ENCODE assay signal across 9 mouse cellular contexts in genomic region chr2:5249969-5250368, GRCm38 (mm10).
DNase-seq lines count a peak whose midpoint lies in the region; ATAC-seq lines count a peak whose summit lies in the region.
"Had no signal": no experiment of that assay in that cellular context is flagged by ENCODE, and none has a peak within 500 bp of the region (broad histone marks: within the 10 kb centered on the region; RNA-seq: fewer than 3 reads in every experiment).

No protein-coding gene starts in this region.

- no peak overlapping the region for H3K4me2 ChIP-seq in hindbrain, embryonic 14.5 days (replicated peaks)
- no peak overlapping the region for H3K4me2 ChIP-seq in midbrain, embryonic 16.5 days (ENCODE audit: low read length)

- H3K36me3 ChIP-seq in hindbrain, embryonic 14.5 days (replicated peaks; ENCODE audit: control insufficient read depth, insufficient read depth) = no peaks in the 10 kb centered on the region
- H3K36me3 ChIP-seq in hindbrain, embryonic 10.5 days = no peaks in the 10 kb centered on the region
- no peaks in the 10 kb centered on the region for H3K36me3 ChIP-seq in midbrain, embryonic 16.5 days (ENCODE audit: control insufficient read depth, insufficient read depth, low read length)

- H3K27ac ChIP-seq in hindbrain, embryonic 14.5 days = no peak overlapping the region
- no peak overlapping the region for H3K27ac ChIP-seq in hindbrain, embryonic 10.5 days
- H3K27ac ChIP-seq in midbrain, embryonic 16.5 days (ENCODE audit: low read length) = no peak overlapping the region

- no peak overlapping the region for H3K9ac ChIP-seq in hindbrain, embryonic 14.5 days
- H3K9ac ChIP-seq in midbrain, embryonic 16.5 days (ENCODE audit: low read depth, low read length) = no peak overlapping the region

- H3K4me3 ChIP-seq in hindbrain, embryonic 14.5 days (replicated peaks; ENCODE audit: low read length) = no peak overlapping the region
- H3K4me3 ChIP-seq in hindbrain, embryonic 10.5 days = no peak overlapping the region
- H3K4me3 ChIP-seq in midbrain, embryonic 16.5 days (ENCODE audit: low read depth, low read length) = no peak overlapping the region

- no peaks in the 10 kb centered on the region for H3K27me3 ChIP-seq in hindbrain, embryonic 14.5 days (ENCODE audit: control insufficient read depth, insufficient read depth, low read length)
- no peaks in the 10 kb centered on the region for H3K27me3 ChIP-seq in hindbrain, embryonic 10.5 days (ENCODE audit: insufficient read depth, poor library complexity, severe bottlenecking)
- H3K27me3 ChIP-seq in midbrain, embryonic 16.5 days (ENCODE audit: control insufficient read depth, insufficient read depth, low read depth, low read length) = no peaks in the 10 kb centered on the region
- H3K27me3 ChIP-seq: CH12.LX had no signal

- DNase-seq in hindbrain, embryonic 14.5 days (ENCODE audit: low spot score) = peak; percentile 37
- no peak for DNase-seq in hindbrain, embryonic 10.5 days (ENCODE audit: low spot score)
- peak; percentile 74 for DNase-seq in brain, embryonic 18.5 days (ENCODE audit: low read depth, low spot score)
- DNase-seq in gastrocnemius, adult 18-20 months (ENCODE audit: low spot score) = peak; percentile 80
- peak; percentile 83 to 92 for DNase-seq in layer of hippocampus, adult 8-10 months (ENCODE audit: low spot score in 2 of 2)
- DNase-seq in lung, postnatal 4 days = peak; percentile 71 to 89
- DNase-seq in embryo, embryonic 10.5 days (ENCODE audit: low spot score) = no peak

- WGBS in hindbrain, embryonic 14.5 days = 75% methylated on average over 12 of the region's 12 CpGs
- 80% methylated on average over 12 of the region's 12 CpGs for WGBS in hindbrain, embryonic 10.5 days
- WGBS in midbrain, embryonic 16.5 days = 85% methylated on average over 12 of the region's 12 CpGs

- no peak for ATAC-seq in hindbrain, embryonic 14.5 days (ENCODE audit: low FRiP score)
- no peak for ATAC-seq in midbrain, embryonic 16.5 days

- H3K4me1 ChIP-seq in hindbrain, embryonic 14.5 days (replicated peaks; ENCODE audit: control insufficient read depth, insufficient read depth, low read length) = no peaks in the 10 kb centered on the region
- H3K4me1 ChIP-seq in hindbrain, embryonic 10.5 days (replicated peaks) = peaks cover 5% of the 10 kb centered on the region; the same call in 1 of the 2 replicates
- H3K4me1 ChIP-seq in midbrain, embryonic 16.5 days (ENCODE audit: control insufficient read depth, insufficient read depth, low read length) = no peaks in the 10 kb centered on the region

- no peaks in the 10 kb centered on the region for H3K9me3 ChIP-seq in hindbrain, embryonic 14.5 days (ENCODE audit: control insufficient read depth, low read length)
- H3K9me3 ChIP-seq in hindbrain, embryonic 10.5 days = no peaks in the 10 kb centered on the region
- H3K9me3 ChIP-seq in midbrain, embryonic 16.5 days (replicated peaks; ENCODE audit: control insufficient read depth, low read length, poor library complexity, severe bottlenecking) = no peaks in the 10 kb centered on the region

Comparison
In these comparisons a context has a peak if more than half of its experiments do, and no peak if none do; other contexts are left out.
1. DNase-seq: peak in hindbrain, embryonic 14.5 days (single experiment), brain, embryonic 18.5 days (single experiment), gastrocnemius, adult 18-20 months (single experiment), layer of hippocampus, adult 8-10 months (2 of 2) and lung, postnatal 4 days (2 of 2); none in hindbrain, embryonic 10.5 days (single experiment) and embryo, embryonic 10.5 days (single experiment).